Mouse (Mus musculus): ENCODE results near the gene Vsig10. TPM values are rescaled to one million over a fixed set of nuclear protein-coding genes. Genes with fewer than 3 reads are reported as not detected.
A peak's percentile ranks its signal among the peaks of the same experiment; 100 is the strongest.
"Not testable (repeated sequence)": the region's sequence is repeated elsewhere in the genome, so short reads cannot be mapped to it uniquely, and the experiment has no call there.

Vsig10 gene
- polyA plus RNA-seq, 1 experiment from 2014 or later, result 5.4 TPM

DNA sequence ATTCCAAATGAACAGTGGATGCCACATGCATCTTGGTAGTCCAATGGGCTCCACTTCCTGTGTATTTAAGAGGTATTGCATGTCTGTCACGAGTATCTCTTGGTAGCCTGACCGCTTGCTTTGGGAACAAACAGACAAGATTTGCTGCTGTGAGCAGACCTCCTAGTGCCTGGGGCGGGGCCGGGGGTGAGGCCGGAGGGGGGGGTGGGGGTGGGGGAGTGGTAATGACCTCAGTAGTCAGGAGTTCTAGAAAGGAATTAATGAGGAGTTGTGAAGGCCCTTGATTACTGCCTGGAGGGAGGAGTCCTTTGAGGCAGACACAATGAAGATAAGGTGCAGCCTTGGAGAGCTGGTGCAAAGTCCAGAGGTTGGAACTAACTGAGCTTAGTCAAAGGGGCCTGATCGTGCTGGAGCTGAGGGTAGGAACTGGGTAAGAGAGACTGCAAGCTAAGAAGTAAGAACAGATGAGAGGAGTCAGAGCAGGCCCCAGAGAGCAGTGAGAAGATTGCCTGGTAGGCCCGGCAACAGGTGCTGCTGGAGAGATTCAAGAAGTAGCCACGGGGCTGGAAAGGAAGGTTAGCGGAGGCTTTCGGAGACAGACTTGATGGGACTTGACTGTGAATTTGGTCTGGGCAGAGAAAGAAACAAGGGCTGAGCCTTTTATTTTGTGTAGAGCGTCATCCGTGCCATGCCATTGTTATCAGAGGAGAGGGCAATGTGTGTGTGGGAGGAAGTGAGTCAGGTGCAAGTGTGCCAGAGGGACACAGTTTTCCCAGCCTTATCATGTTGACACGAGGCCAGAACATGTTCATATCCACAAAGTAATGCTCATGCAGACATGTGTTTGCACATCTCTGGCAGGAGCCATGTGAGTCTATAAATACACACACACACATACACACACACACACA is 42.0 kb downstream of the Vsig10 start:
- peaks cover 66% of the 10 kb centered on the region for H3K4me1 ChIP-seq

GRCm38 (mm10) chr5:117361590-117361989 is 42.7 kb downstream of the Vsig10 start:
- Histone ChIP-seq H3K9me3 (no peaks in the 10 kb centered on the region), H3K27ac (no peak overlapping the region), H3K27me3 (ENCODE audit: insufficient read depth, poor library complexity, severe bottlenecking) (no peaks in the 10 kb centered on the region), H3K4me3 (no peak overlapping the region), H3K36me3 (peaks cover 31% of the 10 kb centered on the region), H3K4me1 (peaks cover 59% of the 10 kb centered on the region)
- WGBS, result 90% methylated on average over 4 of the region's 4 CpGs
- DNase-seq (ENCODE audit: low spot score), result no peak

More for the DNA sequence above, 42.0 kb downstream of the Vsig10 start:
- DNase-seq (ENCODE audit: low spot score), result peak; percentile 86
- WGBS, result 24% methylated on average over 13 of the region's 13 CpGs
- peak overlapping the region; percentile 27 for H3K4me3 ChIP-seq
- H3K27ac ChIP-seq, result peak overlapping the region; percentile 81
- H3K27me3 ChIP-seq (ENCODE audit: insufficient read depth, poor library complexity, severe bottlenecking), result no peaks in the 10 kb centered on the region
- no peaks in the 10 kb centered on the region for H3K9me3 ChIP-seq
- H3K36me3 ChIP-seq, result peaks cover 25% of the 10 kb centered on the region

GRCm38 (mm10) chr5:117363066-117363782 is 44.3 kb downstream of the Vsig10 start:
- Histone ChIP-seq H3K27me3 (ENCODE audit: insufficient read depth, poor library complexity, severe bottlenecking) (no peaks in the 10 kb centered on the region), H3K36me3 (peaks cover 44% of the 10 kb centered on the region), H3K9me3 (no peaks in the 10 kb centered on the region), H3K4me1 (peaks cover 54% of the 10 kb centered on the region), H3K4me3 (0 out of 2 replicates have a peak overlapping the region, but pooled peaks have one; percentile 6), H3K27ac (peak overlapping the region; percentile 57)
- WGBS, result 43% methylated on average over 15 of the region's 15 CpGs
- no peak for DNase-seq (ENCODE audit: low spot score)

GRCm38 (mm10) chr5:117364821-117365220 is 45.9 kb downstream of the Vsig10 start:
- peaks cover 60% of the 10 kb centered on the region for H3K36me3 ChIP-seq
- no peak for DNase-seq (ENCODE audit: low spot score)
- no peaks in the 10 kb centered on the region for H3K27me3 ChIP-seq (ENCODE audit: insufficient read depth, poor library complexity, severe bottlenecking)
- no peak overlapping the region for H3K27ac ChIP-seq
- 77% methylated on average over 3 of the region's 3 CpGs for WGBS
- peaks cover 41% of the 10 kb centered on the region for H3K4me1 ChIP-seq
- H3K4me3 ChIP-seq, result no peak overlapping the region
- no peaks in the 10 kb centered on the region for H3K9me3 ChIP-seq

DNA sequence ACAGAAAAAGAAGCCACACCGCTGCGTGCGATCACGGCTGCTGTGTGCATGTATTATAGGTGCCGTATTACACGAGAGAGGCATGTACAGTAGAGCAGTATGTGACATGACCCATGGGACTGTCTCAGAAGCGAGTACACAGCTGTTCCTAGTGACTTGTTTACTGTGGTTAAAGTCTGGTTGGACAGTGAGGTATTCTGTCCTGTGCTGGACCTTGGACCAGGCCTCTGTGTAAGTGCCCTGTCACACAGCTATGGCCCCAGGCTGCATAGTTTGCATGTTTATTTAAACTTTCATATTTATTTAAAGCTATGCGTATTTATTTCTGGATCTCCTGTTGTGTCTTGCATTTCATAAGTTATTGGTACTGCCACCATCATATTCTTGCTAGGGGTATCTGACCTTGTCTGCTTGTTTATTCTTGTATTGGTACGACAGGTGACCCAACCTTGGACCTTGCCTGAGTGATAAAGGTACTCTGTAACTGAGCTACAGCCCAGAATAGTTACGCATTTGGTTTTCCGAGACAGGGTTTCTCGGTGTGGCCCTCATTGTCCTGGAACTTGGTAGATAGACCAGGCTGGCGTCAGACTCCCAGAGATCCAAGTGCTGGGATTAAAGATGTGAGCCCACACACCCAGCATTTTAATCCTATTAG is 47.1 kb downstream of the Vsig10 start:
- no peak overlapping the region for H3K27ac ChIP-seq
- no peaks in the 10 kb centered on the region for H3K9me3 ChIP-seq
- H3K27me3 ChIP-seq (ENCODE audit: insufficient read depth, poor library complexity, severe bottlenecking), result no peaks in the 10 kb centered on the region
- 87% methylated on average over 13 of the region's 13 CpGs for WGBS
- peaks cover 29% of the 10 kb centered on the region for H3K4me1 ChIP-seq
- H3K4me3 ChIP-seq, result no peak overlapping the region
- peaks cover 72% of the 10 kb centered on the region for H3K36me3 ChIP-seq
- DNase-seq (ENCODE audit: low spot score), result no peak

DNA sequence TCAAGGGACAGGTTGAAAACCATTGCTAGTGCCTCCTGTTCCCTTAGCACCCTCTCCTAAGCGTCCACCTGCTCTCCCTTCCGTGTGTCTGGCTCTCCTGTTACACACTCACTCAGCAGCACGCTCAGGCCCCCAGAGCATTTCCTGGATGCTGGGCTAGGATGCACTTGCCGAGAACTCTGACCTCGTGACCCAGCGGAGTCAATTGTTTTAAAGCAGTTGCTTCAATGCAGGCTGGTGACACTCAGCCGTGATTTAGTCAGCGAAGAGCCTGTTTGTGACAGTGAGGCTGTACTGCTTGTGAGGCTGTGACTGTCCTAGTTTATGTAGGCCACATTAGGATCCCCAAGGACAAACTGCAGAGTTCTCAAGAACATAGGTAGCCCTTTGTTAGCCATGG is 48.3 kb downstream of the Vsig10 start:
- Histone ChIP-seq H3K9me3 (no peaks in the 10 kb centered on the region), H3K36me3 (peaks cover 84% of the 10 kb centered on the region), H3K27me3 (ENCODE audit: insufficient read depth, poor library complexity, severe bottlenecking) (no peaks in the 10 kb centered on the region), H3K4me1 (peaks cover 17% of the 10 kb centered on the region), H3K4me3 (no peak overlapping the region), H3K27ac (no peak overlapping the region)
- 54% methylated on average over 8 of the region's 8 CpGs for WGBS
- DNase-seq (ENCODE audit: low spot score), result no peak

GRCm38 (mm10) chr5:117370592-117370991 is 51.7 kb downstream of the Vsig10 start:
- Histone ChIP-seq H3K27ac (no peak overlapping the region), H3K9me3 (no peaks in the 10 kb centered on the region), H3K4me1 (no peaks in the 10 kb centered on the region; the same call in 1 of the 2 replicates), H3K36me3 (peaks cover 95% of the 10 kb centered on the region), H3K27me3 (ENCODE audit: insufficient read depth, poor library complexity, severe bottlenecking) (no peaks in the 10 kb centered on the region), H3K4me3 (no peak overlapping the region)
- no peak for DNase-seq (ENCODE audit: low spot score)
- 88% methylated on average over 10 of the region's 10 CpGs for WGBS

DNA sequence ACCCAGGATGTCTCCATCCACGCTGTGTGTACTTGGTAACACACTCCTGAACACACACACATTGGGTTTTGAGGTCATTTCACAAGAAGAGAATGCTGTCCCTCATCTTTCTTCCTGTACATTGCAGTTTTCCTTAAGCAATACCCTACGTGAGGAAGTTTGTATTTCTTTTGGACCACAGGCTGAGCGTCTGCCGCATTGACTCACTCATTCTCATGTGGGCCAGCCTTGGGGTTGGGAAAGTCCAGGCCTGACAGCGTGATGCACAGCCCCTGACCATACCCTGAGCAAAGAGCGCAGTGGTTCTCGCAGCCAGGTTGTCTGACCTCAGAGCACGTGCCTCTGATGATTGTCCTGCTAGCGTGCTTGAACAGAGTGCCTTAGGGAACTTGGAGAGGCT is 54.5 kb downstream of the Vsig10 start:
- Histone ChIP-seq H3K4me3 (no peak overlapping the region), H3K27ac (no peak overlapping the region), H3K36me3 (peaks cover 97% of the 10 kb centered on the region), H3K4me1 (no peaks in the 10 kb centered on the region; the same call in 1 of the 2 replicates), H3K9me3 (no peaks in the 10 kb centered on the region), H3K27me3 (ENCODE audit: insufficient read depth, poor library complexity, severe bottlenecking) (no peaks in the 10 kb centered on the region)
- no peak for DNase-seq (ENCODE audit: low spot score)
- 91% methylated on average over 9 of the region's 9 CpGs for WGBS

GRCm38 (mm10) chr5:117374372-117375049 is 55.6 kb downstream of the Vsig10 start:
- Histone ChIP-seq H3K9me3 (no peaks in the 10 kb centered on the region), H3K27ac (no peak overlapping the region), H3K36me3 (peaks cover 97% of the 10 kb centered on the region), H3K4me3 (no peak overlapping the region), H3K4me1 (no peaks in the 10 kb centered on the region; the same call in 1 of the 2 replicates), H3K27me3 (ENCODE audit: insufficient read depth, poor library complexity, severe bottlenecking) (no peaks in the 10 kb centered on the region)
- DNase-seq (ENCODE audit: low spot score), result no peak
- 90% methylated on average over 7 of the region's 7 CpGs for WGBS

DNA sequence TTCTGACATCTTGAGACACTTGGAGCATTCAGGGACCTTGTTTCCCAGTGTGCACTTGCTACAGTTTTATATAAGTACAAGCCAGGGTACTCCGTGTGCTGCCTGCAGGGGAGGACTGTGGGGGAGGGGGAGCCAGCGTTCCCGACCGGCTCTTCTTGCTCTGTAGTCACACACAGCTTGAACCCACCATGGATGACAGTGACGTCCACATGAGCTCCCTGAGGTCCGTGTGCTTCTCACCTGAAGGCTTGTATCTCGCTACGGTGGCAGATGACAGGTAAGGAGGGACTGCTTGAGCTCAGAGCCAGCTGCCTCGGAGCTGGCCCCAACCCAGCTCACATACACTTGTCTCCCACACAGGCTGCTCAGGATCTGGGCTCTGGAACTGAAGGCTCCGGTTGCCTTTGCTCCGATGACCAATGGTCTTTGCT is 57.5 kb downstream of the Vsig10 start:
- WGBS, result 77% methylated on average over 11 of the region's 11 CpGs
- Histone ChIP-seq H3K9me3 (no peaks in the 10 kb centered on the region), H3K4me1 (peaks cover 10% of the 10 kb centered on the region; the same call in 1 of the 2 replicates), H3K36me3 (peaks cover 97% of the 10 kb centered on the region), H3K27ac (no peak overlapping the region), H3K27me3 (ENCODE audit: insufficient read depth, poor library complexity, severe bottlenecking) (no peaks in the 10 kb centered on the region), H3K4me3 (no peak overlapping the region)
- DNase-seq (ENCODE audit: low spot score), result no peak

- H3K27me3 ChIP-seq (ENCODE audit: insufficient read depth, poor library complexity, severe bottlenecking); DNase-seq (ENCODE audit: low spot score); H3K9me3 ChIP-seq; H3K27ac ChIP-seq; H3K4me3 ChIP-seq: not testable (repeated sequence)
- Histone ChIP-seq H3K4me1 (peaks cover 23% of the 10 kb centered on the region), H3K36me3 (peaks cover 97% of the 10 kb centered on the region)
- 94% methylated on average over 14 of the region's 14 CpGs for WGBS
These were observed 58.8 kb downstream of the Vsig10 start for GRCm38 (mm10) chr5:117377731-117378130.

DNA sequence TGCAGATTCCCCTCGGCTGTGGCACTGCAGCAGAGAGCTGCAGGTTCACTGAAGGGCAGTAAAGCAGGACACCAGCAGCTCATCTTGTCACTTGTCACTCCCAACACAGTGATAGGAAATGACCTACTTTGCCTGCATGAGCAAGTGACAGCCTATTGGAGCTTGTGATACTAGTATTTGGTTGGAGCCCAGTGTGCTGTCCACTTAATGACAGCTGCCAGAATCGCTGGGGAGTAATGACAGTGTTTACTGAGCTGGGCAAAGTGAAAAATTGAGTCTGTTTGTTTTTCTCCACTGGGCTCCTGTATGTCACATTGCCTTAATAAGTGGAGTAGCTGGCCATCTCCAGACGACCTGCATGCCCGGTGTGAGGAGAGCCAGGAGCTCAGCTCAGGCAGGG is 61.3 kb downstream of the Vsig10 start:
- Histone ChIP-seq H3K27me3 (ENCODE audit: insufficient read depth, poor library complexity, severe bottlenecking) (no peaks in the 10 kb centered on the region), H3K27ac (no peak overlapping the region), H3K9me3 (no peaks in the 10 kb centered on the region), H3K4me3 (no peak overlapping the region), H3K4me1 (peaks cover 32% of the 10 kb centered on the region), H3K36me3 (peaks cover 96% of the 10 kb centered on the region)
- WGBS, result 67% methylated on average over 4 of the region's 4 CpGs
- DNase-seq (ENCODE audit: low spot score), result no peak

All from heart, embryonic 10.5 days (tissue).